Mouse (Mus musculus): ENCODE measurements at regions not wholly inside any gene's neighbourhood (a gene's known extent, or its start where the extent isn't known, plus 50 kb on each side); places are given as distances from the start of the nearest gene placed in this dataset.

- Histone ChIP-seq H3K36me3 (no peaks in the 10 kb centered on the region), H3K9me3 (no peaks in the 10 kb centered on the region), H3K9ac (no peak overlapping the region), H3K4me2 (replicated peaks) (peak overlapping the region; percentile 19), H3K4me3 (no peak overlapping the region), H3K4me1 (peaks cover 24% of the 10 kb centered on the region; the same call in 1 of the 2 replicates), H3K27me3 (no peaks in the 10 kb centered on the region), H3K27ac (no peak overlapping the region)
- 9% methylated on average over 16 of the region's 16 CpGs for WGBS
- ATAC-seq (ENCODE audit: insufficient number of reproducible peaks, insufficient read depth, low FRiP score, low TSS enrichment) = no peak
Observed at GRCm38 (mm10) chr13:99780751-99781460, 120.0 kb downstream of the Cartpt start.

GRCm38 (mm10) chr13:99778747-99779146, 122.1 kb downstream of the Cartpt start:
- no peaks in the 10 kb centered on the region for H3K36me3 ChIP-seq
- H3K27ac ChIP-seq = no peak overlapping the region
- H3K4me3 ChIP-seq = no peak overlapping the region
- WGBS = 82% methylated on average over 2 of the region's 2 CpGs
- H3K4me2 ChIP-seq (replicated peaks) = no peak overlapping the region
- no peaks in the 10 kb centered on the region for H3K9me3 ChIP-seq
- H3K27me3 ChIP-seq = no peaks in the 10 kb centered on the region
- H3K4me1 ChIP-seq = peaks cover 24% of the 10 kb centered on the region; the same call in 1 of the 2 replicates
- ATAC-seq (ENCODE audit: insufficient number of reproducible peaks, insufficient read depth, low FRiP score, low TSS enrichment) = no peak
- no peak overlapping the region for H3K9ac ChIP-seq

DNA sequence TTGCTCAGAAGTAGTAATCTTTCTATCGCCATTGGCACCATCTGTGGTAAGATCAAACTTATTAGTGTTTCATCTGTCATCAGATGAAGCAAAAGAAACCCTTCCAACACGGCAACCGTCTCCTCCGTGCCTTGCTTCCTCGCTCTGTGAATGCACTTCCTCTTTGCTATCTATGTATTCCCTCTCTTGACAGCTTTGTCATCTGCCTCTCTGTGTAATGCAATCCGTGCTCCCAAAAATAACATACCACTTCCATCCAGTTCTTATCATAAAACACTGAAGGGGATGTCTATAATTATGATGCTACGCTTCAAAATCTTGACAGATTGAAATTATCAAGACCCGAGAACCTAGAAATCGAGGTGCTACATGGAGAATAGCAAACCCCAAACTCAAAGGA, 123.2 kb downstream of the Cartpt start:
- Histone ChIP-seq H3K9ac (no peak overlapping the region), H3K4me3 (no peak overlapping the region), H3K9me3 (no peaks in the 10 kb centered on the region), H3K27ac (no peak overlapping the region), H3K4me2 (replicated peaks) (no peak overlapping the region), H3K4me1 (peaks cover 23% of the 10 kb centered on the region; the same call in 1 of the 2 replicates), H3K27me3 (no peaks in the 10 kb centered on the region), H3K36me3 (no peaks in the 10 kb centered on the region)
- ATAC-seq (ENCODE audit: insufficient number of reproducible peaks, insufficient read depth, low FRiP score, low TSS enrichment) = no peak
- WGBS = 87% methylated on average over 9 of the region's 9 CpGs

GRCm38 (mm10) chr13:99765965-99766364, 134.9 kb downstream of the Cartpt start:
- Histone ChIP-seq H3K4me1 (peaks cover 33% of the 10 kb centered on the region; the same call in 1 of the 2 replicates), H3K27ac (peak overlapping the region; percentile 32; the same call in 1 of the 2 replicates), H3K36me3 (no peaks in the 10 kb centered on the region), H3K9me3 (no peaks in the 10 kb centered on the region), H3K4me3 (no peak overlapping the region), H3K27me3 (no peaks in the 10 kb centered on the region), H3K4me2 (replicated peaks) (no peak overlapping the region), H3K9ac (no peak overlapping the region)
- ATAC-seq (ENCODE audit: insufficient number of reproducible peaks, insufficient read depth, low FRiP score, low TSS enrichment) = no peak
- WGBS = 36% methylated on average over 5 of the region's 5 CpGs

DNA sequence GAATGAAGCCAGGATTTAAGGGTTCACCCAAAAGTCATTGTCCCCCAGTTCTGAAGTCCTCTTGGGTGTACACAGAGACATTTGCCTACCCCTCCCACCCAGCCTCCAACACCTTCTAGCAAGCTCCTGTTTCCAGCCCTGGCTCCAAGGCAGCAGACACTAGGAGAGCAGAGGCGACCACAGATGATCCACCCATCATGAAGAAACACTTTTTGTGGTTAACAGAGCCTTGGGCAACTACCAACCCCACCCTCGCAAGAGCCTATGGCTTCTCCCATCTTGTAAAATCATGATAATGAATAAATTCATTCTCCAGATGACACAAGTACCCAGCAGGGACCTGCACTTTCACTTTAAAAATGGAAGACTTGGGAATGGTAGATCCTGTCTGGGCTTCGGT, 136.1 kb downstream of the Cartpt start:
- ATAC-seq (ENCODE audit: insufficient number of reproducible peaks, insufficient read depth, low FRiP score, low TSS enrichment) = no peak
- Histone ChIP-seq H3K27me3 (no peaks in the 10 kb centered on the region), H3K9me3 (no peaks in the 10 kb centered on the region), H3K36me3 (no peaks in the 10 kb centered on the region), H3K4me1 (peaks cover 33% of the 10 kb centered on the region; the same call in 1 of the 2 replicates), H3K4me3 (no peak overlapping the region), H3K9ac (no peak overlapping the region), H3K27ac (no peak overlapping the region), H3K4me2 (replicated peaks) (no peak overlapping the region)
- WGBS = 92% methylated on average over 3 of the region's 3 CpGs

- Histone ChIP-seq H3K27me3 (no peaks in the 10 kb centered on the region), H3K9ac (no peak overlapping the region), H3K4me2 (replicated peaks) (no peak overlapping the region), H3K27ac (peak overlapping the region; percentile 24; the same call in 1 of the 2 replicates), H3K4me1 (peaks cover 37% of the 10 kb centered on the region; the same call in 1 of the 2 replicates), H3K36me3 (no peaks in the 10 kb centered on the region), H3K9me3 (no peaks in the 10 kb centered on the region), H3K4me3 (no peak overlapping the region)
- 60% methylated on average over 6 of the region's 6 CpGs for WGBS
- ATAC-seq (ENCODE audit: insufficient number of reproducible peaks, insufficient read depth, low FRiP score, low TSS enrichment) = no peak; the same call in 1 of the 2 replicates
Observed at GRCm38 (mm10) chr13:99764097-99764714, 136.7 kb downstream of the Cartpt start.

- Histone ChIP-seq H3K9me3 (no peaks in the 10 kb centered on the region), H3K27ac (no peak overlapping the region), H3K4me1 (peaks cover 38% of the 10 kb centered on the region; the same call in 1 of the 2 replicates), H3K9ac (no peak overlapping the region), H3K4me3 (no peak overlapping the region), H3K4me2 (replicated peaks) (no peak overlapping the region), H3K36me3 (no peaks in the 10 kb centered on the region), H3K27me3 (no peaks in the 10 kb centered on the region)
- no peak for ATAC-seq (ENCODE audit: insufficient number of reproducible peaks, insufficient read depth, low FRiP score, low TSS enrichment)
- WGBS = 73% methylated on average over 9 of the region's 9 CpGs
Observed at GRCm38 (mm10) chr13:99761843-99762242, 139.0 kb downstream of the Cartpt start.

- no peak for ATAC-seq (ENCODE audit: insufficient number of reproducible peaks, insufficient read depth, low FRiP score, low TSS enrichment)
- H3K4me1 ChIP-seq = peaks cover 35% of the 10 kb centered on the region; the same call in 1 of the 2 replicates
- H3K4me2 ChIP-seq (replicated peaks) = no peak overlapping the region
- no peak overlapping the region for H3K9ac ChIP-seq
- H3K27ac ChIP-seq = no peak overlapping the region
- no peak overlapping the region for H3K4me3 ChIP-seq
- H3K36me3 ChIP-seq = no peaks in the 10 kb centered on the region
- H3K9me3 ChIP-seq = no peaks in the 10 kb centered on the region
- no peaks in the 10 kb centered on the region for H3K27me3 ChIP-seq
- 67% methylated on average over 4 of the region's 4 CpGs for WGBS
Observed at GRCm38 (mm10) chr13:99761423-99761822, 139.5 kb downstream of the Cartpt start.

GRCm38 (mm10) chr13:99760646-99761045, 140.2 kb downstream of the Cartpt start:
- Histone ChIP-seq H3K27me3 (no peaks in the 10 kb centered on the region), H3K4me3 (no peak overlapping the region), H3K4me1 (peaks cover 32% of the 10 kb centered on the region; the same call in 1 of the 2 replicates), H3K36me3 (no peaks in the 10 kb centered on the region), H3K27ac (no peak overlapping the region), H3K4me2 (replicated peaks) (no peak overlapping the region), H3K9ac (no peak overlapping the region), H3K9me3 (no peaks in the 10 kb centered on the region)
- ATAC-seq (ENCODE audit: insufficient number of reproducible peaks, insufficient read depth, low FRiP score, low TSS enrichment) = no peak
- WGBS = 80% methylated on average over 4 of the region's 4 CpGs

- ATAC-seq (ENCODE audit: insufficient number of reproducible peaks, insufficient read depth, low FRiP score, low TSS enrichment) = no peak
- no peak overlapping the region for H3K27ac ChIP-seq
- 71% methylated on average over 10 of the region's 10 CpGs for WGBS
- no peak overlapping the region for H3K9ac ChIP-seq
- no peaks in the 10 kb centered on the region for H3K9me3 ChIP-seq
- no peaks in the 10 kb centered on the region for H3K36me3 ChIP-seq
- H3K4me1 ChIP-seq = peaks cover 20% of the 10 kb centered on the region; the same call in 1 of the 2 replicates
- H3K4me2 ChIP-seq (replicated peaks) = no peak overlapping the region
- no peaks in the 10 kb centered on the region for H3K27me3 ChIP-seq
- H3K4me3 ChIP-seq = no peak overlapping the region
Observed at GRCm38 (mm10) chr13:99759256-99760044, 141.4 kb downstream of the Cartpt start.

DNA sequence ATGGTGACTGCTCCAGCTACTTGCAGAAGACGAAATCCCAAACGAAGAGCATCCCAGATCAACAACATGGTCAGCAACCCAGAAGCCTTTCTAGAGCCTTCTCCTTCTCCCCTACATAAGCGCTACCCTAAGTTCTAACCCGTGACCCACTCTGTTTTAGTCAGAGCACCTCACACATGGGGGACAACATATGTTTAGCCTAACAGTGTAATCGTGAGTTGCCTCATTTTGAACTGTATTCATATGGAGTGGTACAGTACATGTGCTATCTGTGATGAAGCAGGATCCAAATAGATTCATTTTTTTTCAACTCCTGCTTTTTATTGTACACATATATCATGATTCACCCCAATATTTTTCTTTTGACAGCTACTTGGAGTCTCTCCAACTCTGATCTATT, 146.2 kb downstream of the Cartpt start:
- Histone ChIP-seq H3K27ac (no peak overlapping the region), H3K4me3 (no peak overlapping the region), H3K27me3 (no peaks in the 10 kb centered on the region), H3K9me3 (no peaks in the 10 kb centered on the region), H3K36me3 (no peaks in the 10 kb centered on the region), H3K4me1 (peaks cover 4% of the 10 kb centered on the region; the same call in 1 of the 2 replicates), H3K4me2 (replicated peaks) (no peak overlapping the region), H3K9ac (no peak overlapping the region)
- WGBS = 84% methylated on average over 5 of the region's 5 CpGs
- ATAC-seq (ENCODE audit: insufficient number of reproducible peaks, insufficient read depth, low FRiP score, low TSS enrichment) = no peak
